Mouse (Mus musculus) cerebellum, adult 2 months (tissue): ENCODE measurements around the gene Sar1b. TPM values are rescaled to one million over a fixed set of nuclear protein-coding genes. Genes with fewer than 3 reads are reported as not detected.

Experiments
- DNase-seq, 2 experiments: peaks; one replicate each; pipeline ENCODE4 v3.0.0; 2021
- H3K27ac ChIP-seq: fragments of 200-500 bp; 2 replicates; pipeline ENCODE4 v1.5.1; 2012; ENCODE audit warnings: low read length, control low read depth, inconsistent platforms; ENCODE audit not compliant: insufficient read depth
- H3K27me3 ChIP-seq: fragments of 200-500 bp; 2 replicates; pipeline ENCODE4 v1.6.1; 2012; ENCODE audit warnings: inconsistent platforms, mild to moderate bottlenecking, low read length, moderate library complexity; ENCODE audit not compliant: control insufficient read depth, insufficient read depth
- H3K4me1 ChIP-seq: fragments of 200-500 bp; 2 replicates; pipeline ENCODE4 v1.6.1; 2011; ENCODE audit warnings: low read length; ENCODE audit not compliant: control insufficient read depth, insufficient read depth
- H3K4me3 ChIP-seq: fragments of 200-500 bp; replicated peaks from 2 replicates; pipeline ENCODE3; 2011; ENCODE audit warnings: mild to moderate bottlenecking, low read depth, low read length, control low read depth; ENCODE audit not compliant: insufficient read depth
- CTCF ChIP-seq: fragments of 200-500 bp; IDR thresholded peaks from 2 replicates; pipeline ENCODE4 v1.5.1; 2011; ENCODE audit warnings: low read depth, mild to moderate bottlenecking, control low read depth, low read length, moderate library complexity, borderline replicate concordance; ENCODE audit not compliant: insufficient read depth
- POLR2A ChIP-seq: fragments of 200-500 bp; IDR thresholded peaks from 2 replicates; pipeline ENCODE4 v1.6.1; 2011; ENCODE audit warnings: low read length, control low read depth, borderline replicate concordance; ENCODE audit not compliant: insufficient read depth
- WGBS: fragments of 180-500 bp; shearing (Covaris S2); methylation state at CpG from one replicate; pipeline ENCODE4 v1.1.7; 2018; 5-methylcytosine and 5-hydroxymethylcytosine counted together
- polyA plus RNA-seq: library from polyadenylated mRNA; depleted of rRNA; stranded (reverse); fragments of >200 nt; gene quantifications from 2 replicates; pipeline ENCODE4 v1.2.3, GENCODE M21; 2012; rRNA removed

Sar1b gene
- polyA plus RNA-seq, 1 experiment, result 95.1 TPM

- no peak overlapping the region for H3K27ac ChIP-seq
- H3K4me1 ChIP-seq, result peaks cover 15% of the 10 kb centered on the region
- no peak overlapping the region for H3K4me3 ChIP-seq
- no peak for DNase-seq
- H3K27me3 ChIP-seq, result no peaks in the 10 kb centered on the region
- 69% methylated on average over 8 of the region's 8 CpGs for WGBS
- TF ChIP-seq CTCF (no peak), POLR2A (no peak)
Measured at GRCm38 (mm10) chr11:51837164-51838153, 74.0 kb downstream of the Sar1b start.

- DNase-seq, result no peak
- TF ChIP-seq CTCF (no peak), POLR2A (no peak)
- Histone ChIP-seq H3K27me3 (no peaks in the 10 kb centered on the region), H3K27ac (no peak overlapping the region), H3K4me1 (peaks cover 5% of the 10 kb centered on the region; the same call in 1 of the 2 replicates), H3K4me3 (no peak overlapping the region)
- 50% methylated on average over 2 of the region's 2 CpGs for WGBS
Measured at GRCm38 (mm10) chr11:51839106-51839505, 75.6 kb downstream of the Sar1b start.

- WGBS, result 92% methylated on average over 11 of the region's 11 CpGs
- Histone ChIP-seq H3K4me3 (no peak overlapping the region), H3K27me3 (no peaks in the 10 kb centered on the region), H3K4me1 (peaks cover 4% of the 10 kb centered on the region; the same call in 1 of the 2 replicates), H3K27ac (no peak overlapping the region)
- no peak for DNase-seq
- TF ChIP-seq POLR2A (no peak), CTCF (no peak)
Measured at GRCm38 (mm10) chr11:51839973-51840372, 76.5 kb downstream of the Sar1b start.

- no peak for DNase-seq
- Histone ChIP-seq H3K27ac (no peak overlapping the region), H3K4me1 (peaks cover 10% of the 10 kb centered on the region), H3K4me3 (no peak overlapping the region), H3K27me3 (no peaks in the 10 kb centered on the region)
- WGBS, result 83% methylated on average over 9 of the region's 9 CpGs
- TF ChIP-seq CTCF (no peak), POLR2A (no peak)
Measured at GRCm38 (mm10) chr11:51840657-51841056, 77.2 kb downstream of the Sar1b start.

GRCm38 (mm10) chr11:51841149-51841548 lies 77.7 kb downstream of the Sar1b start:
- H3K27ac ChIP-seq, result no peak overlapping the region
- H3K27me3 ChIP-seq, result no peaks in the 10 kb centered on the region
- no peak for TF ChIP-seq CTCF
- TF ChIP-seq POLR2A, result no peak
- 65% methylated on average over 9 of the region's 9 CpGs for WGBS
- no peak overlapping the region for H3K4me3 ChIP-seq
- H3K4me1 ChIP-seq, result peaks cover 10% of the 10 kb centered on the region
- DNase-seq, result no peak

Other genes with a start within 250 kb of the Sar1b start
- gene Phykpl, start 178.9 kb upstream of the Sar1b start, polyA plus RNA-seq, result 19.3 and 23.2 TPM in 2 replicates
- gene Hnrnpab, start 156.8 kb upstream of the Sar1b start, polyA plus RNA-seq, result 101 and 103 TPM in 2 replicates
- gene Nhp2, start 144.0 kb upstream of the Sar1b start, polyA plus RNA-seq, result 45.2 and 48.4 TPM in 2 replicates
- gene Rmnd5b, start 127.8 kb upstream of the Sar1b start, polyA plus RNA-seq, result 62.3 and 72.9 TPM in 2 replicates
- gene N4bp3, start 112.8 kb upstream of the Sar1b start, polyA plus RNA-seq, result 15.3 and 16.7 TPM in 2 replicates
- gene D930048N14Rik, start 112.7 kb upstream of the Sar1b start, polyA plus RNA-seq, result 3.8 and 4.1 TPM in 2 replicates
- gene 0610009B22Rik, start 74.8 kb upstream of the Sar1b start, polyA plus RNA-seq, result 47.9 and 48.7 TPM in 2 replicates
- 11.0 and 12.3 TPM in 2 replicates for gene Sec24a, start 53 bp upstream of the Sar1b start, polyA plus RNA-seq
- 21.8 and 21.9 TPM in 2 replicates for gene Jade2, start 94.0 kb downstream of the Sar1b start, polyA plus RNA-seq
- gene Cdkn2aipnl, start 204.0 kb downstream of the Sar1b start, polyA plus RNA-seq, result 41.0 and 41.8 TPM in 2 replicates
- gene Ube2b, start 237.1 kb downstream of the Sar1b start, polyA plus RNA-seq, result 162 and 170 TPM in 2 replicates
- 12.7 and 14.5 TPM in 2 replicates for gene Cdkl3, start 240.5 kb downstream of the Sar1b start, polyA plus RNA-seq